Mouse (Mus musculus): ENCODE measurements around the gene Mthfd1l. TPM values are rescaled to one million over a fixed set of nuclear protein-coding genes. Genes with fewer than 3 reads are reported as not detected.

The Mthfd1l gene
- polyA plus RNA-seq, 1 experiment: 5.6 TPM

GRCm38 (mm10) chr10:4159541-4160090 lies 186.7 kb downstream of the Mthfd1l start:
- no peak for TF ChIP-seq POLR2A (IDR thresholded peaks at IDR 0.05; ENCODE audit: borderline replicate concordance, low read depth, low read length)
- no peak for TF ChIP-seq CTCF (IDR thresholded peaks at IDR 0.05; ENCODE audit: low read depth, low read length)
- H3K4me1 ChIP-seq (ENCODE audit: control insufficient read depth, insufficient read depth, low read length): peaks cover 13% of the 10 kb centered on the region
- no peak overlapping the region for H3K4me3 ChIP-seq (ENCODE audit: insufficient read depth, low read length)
- no peak overlapping the region for H3K27ac ChIP-seq (ENCODE audit: insufficient read depth, low read depth, low read length)

GRCm38 (mm10) chr10:4160242-4160785 lies 187.4 kb downstream of the Mthfd1l start:
- peaks cover 9% of the 10 kb centered on the region for H3K4me1 ChIP-seq (ENCODE audit: control insufficient read depth, insufficient read depth, low read length)

GRCm38 (mm10) chr10:4162049-4162448 lies 189.1 kb downstream of the Mthfd1l start:
- TF ChIP-seq CTCF (IDR thresholded peaks at IDR 0.05; ENCODE audit: low read depth, low read length) (no peak), POLR2A (IDR thresholded peaks at IDR 0.05; ENCODE audit: borderline replicate concordance, low read depth, low read length) (no peak)
- Histone ChIP-seq H3K4me1 (ENCODE audit: control insufficient read depth, insufficient read depth, low read length) (no peaks in the 10 kb centered on the region), H3K27ac (ENCODE audit: insufficient read depth, low read depth, low read length) (no peak overlapping the region), H3K4me3 (ENCODE audit: insufficient read depth, low read length) (no peak overlapping the region)

More at GRCm38 (mm10) chr10:4160242-4160785, 187.4 kb downstream of the Mthfd1l start:
- Histone ChIP-seq H3K27ac (ENCODE audit: insufficient read depth, low read depth, low read length) (no peak overlapping the region), H3K4me3 (ENCODE audit: insufficient read depth, low read length) (no peak overlapping the region)
- no peak for TF ChIP-seq POLR2A (IDR thresholded peaks at IDR 0.05; ENCODE audit: borderline replicate concordance, low read depth, low read length)
- TF ChIP-seq CTCF (IDR thresholded peaks at IDR 0.05; ENCODE audit: low read depth, low read length): no peak

DNA sequence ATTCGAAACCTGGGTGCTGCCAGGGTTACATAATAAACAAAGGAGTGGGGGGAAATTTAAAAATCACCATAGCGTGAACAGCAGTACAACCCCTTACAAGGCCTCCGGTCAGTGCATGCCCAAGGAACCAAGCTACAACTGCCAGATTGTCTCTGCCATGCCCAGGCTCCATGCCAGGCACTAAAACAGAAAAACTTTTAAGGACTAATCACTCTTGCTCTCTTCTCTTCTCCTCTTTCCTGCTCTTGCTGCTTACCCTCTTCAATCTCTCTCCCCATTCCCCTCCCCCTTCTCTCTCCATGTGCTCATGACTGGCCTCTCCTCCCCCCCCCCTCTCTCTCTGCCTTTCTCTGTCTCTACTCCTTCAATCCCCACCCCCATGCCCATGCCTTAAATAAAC lies 190.1 kb downstream of the Mthfd1l start:
- TF ChIP-seq CTCF (IDR thresholded peaks at IDR 0.05; ENCODE audit: low read depth, low read length) (no peak), POLR2A (IDR thresholded peaks at IDR 0.05; ENCODE audit: borderline replicate concordance, low read depth, low read length) (no peak)
- Histone ChIP-seq H3K4me1 (ENCODE audit: control insufficient read depth, insufficient read depth, low read length) (no peaks in the 10 kb centered on the region), H3K4me3 (ENCODE audit: insufficient read depth, low read length) (no peak overlapping the region), H3K27ac (ENCODE audit: insufficient read depth, low read depth, low read length) (no peak overlapping the region)

DNA sequence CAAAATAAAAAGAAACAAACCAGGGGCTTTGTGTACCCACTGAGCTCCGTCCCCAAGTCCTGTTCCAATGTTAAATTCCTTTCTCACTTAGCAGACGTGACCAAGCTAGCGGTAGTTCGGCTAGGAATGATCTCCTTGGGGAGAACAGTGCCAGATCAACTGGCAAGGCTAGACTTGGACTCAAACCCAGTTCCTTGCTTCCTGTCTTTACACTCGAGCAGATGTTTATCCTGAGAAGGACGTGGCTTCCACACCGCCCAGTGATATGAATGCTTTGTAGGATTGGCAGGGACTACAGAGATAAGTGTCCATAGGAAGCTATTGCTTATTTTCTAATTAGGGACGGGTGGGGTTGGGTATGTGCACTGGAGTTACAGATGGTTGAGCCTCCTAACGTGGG lies 191.8 kb downstream of the Mthfd1l start:
- Histone ChIP-seq H3K27ac (ENCODE audit: insufficient read depth, low read depth, low read length) (no peak overlapping the region), H3K4me1 (ENCODE audit: control insufficient read depth, insufficient read depth, low read length) (no peaks in the 10 kb centered on the region), H3K4me3 (ENCODE audit: insufficient read depth, low read length) (no peak overlapping the region)
- TF ChIP-seq POLR2A (IDR thresholded peaks at IDR 0.05; ENCODE audit: borderline replicate concordance, low read depth, low read length) (no peak), CTCF (IDR thresholded peaks at IDR 0.05; ENCODE audit: low read depth, low read length) (no peak)

GRCm38 (mm10) chr10:4168222-4168798 lies 195.4 kb downstream of the Mthfd1l start:
- TF ChIP-seq POLR2A (IDR thresholded peaks at IDR 0.05; ENCODE audit: borderline replicate concordance, low read depth, low read length) (no peak), CTCF (IDR thresholded peaks at IDR 0.05; ENCODE audit: low read depth, low read length) (no peak)
- Histone ChIP-seq H3K4me3 (ENCODE audit: insufficient read depth, low read length) (no peak overlapping the region), H3K27ac (ENCODE audit: insufficient read depth, low read depth, low read length) (no peak overlapping the region), H3K4me1 (ENCODE audit: control insufficient read depth, insufficient read depth, low read length) (no peaks in the 10 kb centered on the region)

DNA sequence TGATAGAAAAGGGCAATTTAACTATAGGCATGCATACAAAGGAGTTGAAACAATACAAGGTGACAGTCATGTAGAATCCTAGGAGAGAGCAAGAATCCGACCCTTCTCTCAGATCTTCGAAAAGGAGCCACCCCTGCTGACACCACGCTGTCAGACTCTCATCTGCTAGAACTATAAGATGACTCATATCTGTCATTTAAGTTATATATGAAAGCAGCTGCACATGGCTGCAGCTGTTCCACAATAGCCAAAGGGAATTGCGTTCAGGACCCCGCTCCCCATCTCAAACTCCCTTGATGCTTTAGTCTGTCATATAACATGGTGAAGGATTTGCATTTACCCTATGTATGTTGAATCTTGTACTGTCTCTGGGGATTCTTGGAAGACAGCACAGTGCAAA lies 201.3 kb downstream of the Mthfd1l start:
- no peak for TF ChIP-seq CTCF (IDR thresholded peaks at IDR 0.05; ENCODE audit: low read depth, low read length)
- TF ChIP-seq POLR2A (IDR thresholded peaks at IDR 0.05; ENCODE audit: borderline replicate concordance, low read depth, low read length): no peak
- no peak overlapping the region for H3K4me3 ChIP-seq (ENCODE audit: insufficient read depth, low read length)
- no peak overlapping the region for H3K27ac ChIP-seq (ENCODE audit: insufficient read depth, low read depth, low read length)
- no peaks in the 10 kb centered on the region for H3K4me1 ChIP-seq (ENCODE audit: control insufficient read depth, insufficient read depth, low read length)

- Histone ChIP-seq H3K4me1 (ENCODE audit: control insufficient read depth, insufficient read depth, low read length) (no peaks in the 10 kb centered on the region), H3K27ac (ENCODE audit: insufficient read depth, low read depth, low read length) (no peak overlapping the region)
- TF ChIP-seq POLR2A (IDR thresholded peaks at IDR 0.05; ENCODE audit: borderline replicate concordance, low read depth, low read length): no peak
- no peak for TF ChIP-seq CTCF (IDR thresholded peaks at IDR 0.05; ENCODE audit: low read depth, low read length)
Measured at GRCm38 (mm10) chr10:4174717-4175116, 201.8 kb downstream of the Mthfd1l start.

GRCm38 (mm10) chr10:4177285-4177684 lies 204.4 kb downstream of the Mthfd1l start:
- peaks cover under 1% of the 10 kb centered on the region for H3K4me1 ChIP-seq (ENCODE audit: control insufficient read depth, insufficient read depth, low read length)
- H3K4me3 ChIP-seq (ENCODE audit: insufficient read depth, low read length): no peak overlapping the region
- TF ChIP-seq POLR2A (IDR thresholded peaks at IDR 0.05; ENCODE audit: borderline replicate concordance, low read depth, low read length): no peak
- no peak for TF ChIP-seq CTCF (IDR thresholded peaks at IDR 0.05; ENCODE audit: low read depth, low read length)
- H3K27ac ChIP-seq (ENCODE audit: insufficient read depth, low read depth, low read length): no peak overlapping the region

More at GRCm38 (mm10) chr10:4174717-4175116, 201.8 kb downstream of the Mthfd1l start:
- no peak overlapping the region for H3K4me3 ChIP-seq (ENCODE audit: insufficient read depth, low read length)

DNA sequence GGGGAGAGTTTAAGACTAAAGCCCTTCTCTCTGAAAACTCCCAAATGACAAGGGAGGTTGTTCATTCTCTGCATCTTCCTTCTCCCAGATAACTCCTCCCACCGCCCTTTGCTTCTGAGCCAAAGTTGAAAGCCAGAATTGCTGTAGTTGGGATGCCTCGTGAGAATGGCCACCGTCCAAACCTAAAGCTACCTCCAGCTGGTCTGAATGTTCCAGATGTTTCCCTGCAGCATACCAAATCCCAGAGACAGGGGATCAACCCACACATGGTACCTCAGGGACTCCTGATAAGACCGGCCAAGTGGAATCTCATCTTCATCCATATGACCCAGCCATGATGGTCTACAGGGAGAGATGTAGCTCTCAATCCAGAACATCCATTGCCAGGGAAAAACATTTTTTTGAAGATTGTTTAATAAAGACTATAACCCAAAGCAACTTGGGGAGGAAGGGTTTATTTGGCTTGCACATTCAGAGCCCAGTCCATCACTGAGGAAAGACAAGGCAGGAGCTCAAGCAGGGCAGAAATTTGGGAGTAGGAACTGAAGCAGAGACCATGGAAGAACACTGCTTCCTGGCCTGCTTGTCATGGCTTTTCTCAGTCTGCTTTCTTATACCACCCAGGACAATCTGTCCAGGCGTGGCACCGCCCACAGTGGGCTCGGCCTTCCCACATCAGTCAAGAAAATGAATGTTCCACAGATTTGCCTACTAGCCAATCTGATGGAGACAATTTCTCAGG lies 206.3 kb downstream of the Mthfd1l start:
- Histone ChIP-seq H3K27ac (ENCODE audit: insufficient read depth, low read depth, low read length) (no peak overlapping the region), H3K4me3 (ENCODE audit: insufficient read depth, low read length) (no peak overlapping the region), H3K4me1 (ENCODE audit: control insufficient read depth, insufficient read depth, low read length) (peaks cover 7% of the 10 kb centered on the region)
- TF ChIP-seq CTCF (IDR thresholded peaks at IDR 0.05; ENCODE audit: low read depth, low read length) (no peak), POLR2A (IDR thresholded peaks at IDR 0.05; ENCODE audit: borderline replicate concordance, low read depth, low read length) (no peak)

All from bone marrow macrophage, adult 2 months (primary cell).